Mouse (Mus musculus) retina, postnatal 7 days (tissue): ENCODE results near the gene Rab36.

Experiments
- DNase-seq: peaks from one replicate; pipeline ENCODE4 v3.0.0-alpha.2; 2012; ENCODE audit warnings: low read depth, low spot score

Rab36 gene

GRCm38 (mm10) chr10:75044459-75044858 is 7.6 kb downstream of the Rab36 start:
- no peak for DNase-seq

GRCm38 (mm10) chr10:75045831-75046230 is 9.0 kb downstream of the Rab36 start:
- DNase-seq, result no peak

- DNase-seq, result no peak
Observed at GRCm38 (mm10) chr10:75048711-75049110, 11.9 kb downstream of the Rab36 start.

- DNase-seq, result no peak
Observed at GRCm38 (mm10) chr10:75051364-75052074, 14.7 kb downstream of the Rab36 start.

- no peak for DNase-seq
Observed at GRCm38 (mm10) chr10:75052902-75053301, 16.0 kb downstream of the Rab36 start.

- DNase-seq, result no peak
Observed at GRCm38 (mm10) chr10:75053655-75054054, 16.8 kb downstream of the Rab36 start.

- no peak for DNase-seq
Observed at GRCm38 (mm10) chr10:75054125-75054524, 17.3 kb downstream of the Rab36 start.

GRCm38 (mm10) chr10:75055672-75056071 is 18.8 kb downstream of the Rab36 start:
- DNase-seq, result no peak

GRCm38 (mm10) chr10:75056255-75056654 is 19.4 kb downstream of the Rab36 start:
- no peak for DNase-seq

GRCm38 (mm10) chr10:75058336-75058735 is 21.5 kb downstream of the Rab36 start:
- no peak for DNase-seq

- no peak for DNase-seq
Observed at GRCm38 (mm10) chr10:75058761-75059395, 22.0 kb downstream of the Rab36 start.

- peak; percentile 51 for DNase-seq
Observed at GRCm38 (mm10) chr10:75059396-75059795, 22.5 kb downstream of the Rab36 start.

- DNase-seq, result peak; percentile 69
Observed at GRCm38 (mm10) chr10:75060217-75060842, 23.5 kb downstream of the Rab36 start, which contains the start of gene Bcr. TSS of gene Bcr (plus strand) at chr10:75060592.

GRCm38 (mm10) chr10:75060843-75061235 is 24.0 kb downstream of the Rab36 start:
- DNase-seq, result no peak

GRCm38 (mm10) chr10:75061341-75062188 is 24.7 kb downstream of the Rab36 start:
- no peak for DNase-seq

GRCm38 (mm10) chr10:75062189-75062561 is 25.3 kb downstream of the Rab36 start:
- DNase-seq, result no peak

- no peak for DNase-seq
Observed at GRCm38 (mm10) chr10:75062621-75063020, 25.8 kb downstream of the Rab36 start.

GRCm38 (mm10) chr10:75063301-75063965 is 26.6 kb downstream of the Rab36 start:
- no peak for DNase-seq

- DNase-seq, result no peak
Observed at GRCm38 (mm10) chr10:75065691-75066090, 28.8 kb downstream of the Rab36 start.

- no peak for DNase-seq
Observed at GRCm38 (mm10) chr10:75067446-75067845, 30.6 kb downstream of the Rab36 start.

- DNase-seq, result no peak
Observed at GRCm38 (mm10) chr10:75068086-75068485, 31.2 kb downstream of the Rab36 start.
